13 mouse cellular contexts compared by ENCODE assay signal in the genomic region with DNA sequence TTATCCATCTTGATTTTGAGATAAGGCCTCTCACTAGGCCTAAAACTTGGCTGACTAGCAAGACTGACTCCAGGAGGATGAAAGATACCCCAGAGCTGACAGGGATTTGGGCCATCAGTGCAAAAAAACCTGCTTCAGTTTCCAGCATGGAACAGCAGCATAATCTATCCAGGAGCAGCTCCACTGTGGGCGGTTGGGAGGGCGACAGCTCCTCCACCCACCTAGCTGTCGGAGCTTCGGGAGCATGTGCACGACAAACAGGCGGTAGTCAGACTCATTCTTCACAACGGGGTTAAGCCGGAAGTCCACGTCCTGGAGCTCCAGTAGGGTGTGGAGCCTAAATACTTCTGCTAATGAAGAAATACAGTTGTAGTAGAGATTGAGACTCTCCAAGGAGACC. TPM values are rescaled to one million over a fixed set of nuclear protein-coding genes. Genes with fewer than 3 reads are reported as not detected.
"Had no signal": no experiment of that assay in that cellular context is flagged by ENCODE, and none has a peak within 500 bp of the region (broad histone marks: within the 10 kb centered on the region; RNA-seq: fewer than 3 reads in every experiment).

No protein-coding gene starts in this region.

- DNase-seq: gastrocnemius, adult 2 months; gastrocnemius, postnatal 10 days; gastrocnemius, postnatal 25 days; heart, adult 2 months; heart, postnatal 4 days; kidney, adult 18-20 months; kidney, adult 8-10 months; kidney, postnatal 10 days; kidney, postnatal 25 days; kidney, postnatal 4 days; liver; liver, embryonic 13.5 days had no signal

RNA-seq across cellular contexts. Expression of gene Tppp, which starts 48.9 kb away (rescaled TPM):
- total RNA-seq: granulocyte monocyte progenitor cell, adult 5-6 weeks had no signal
